Mouse (Mus musculus) thymus, adult 2 months (tissue): ENCODE data around the gene Parvg.

ENCODE experiments used
- CTCF ChIP-seq: fragments of 200-500 bp; IDR thresholded peaks from 2 replicates; pipeline ENCODE4 v1.5.1; 2012; ENCODE audit warnings: mild to moderate bottlenecking, control low read depth, low read length, moderate library complexity, borderline replicate concordance; ENCODE audit not compliant: control insufficient read depth, poor library complexity, insufficient read depth; ENCODE audit errors: extremely low read depth
- POLR2A ChIP-seq: fragments of 200-500 bp; IDR thresholded peaks from 2 replicates; pipeline ENCODE4 v1.6.1; 2012; ENCODE audit warnings: mild to moderate bottlenecking, low read length, control low read depth, moderate library complexity; ENCODE audit not compliant: control insufficient read depth, poor library complexity, insufficient read depth; ENCODE audit errors: extremely low read depth

DNA sequence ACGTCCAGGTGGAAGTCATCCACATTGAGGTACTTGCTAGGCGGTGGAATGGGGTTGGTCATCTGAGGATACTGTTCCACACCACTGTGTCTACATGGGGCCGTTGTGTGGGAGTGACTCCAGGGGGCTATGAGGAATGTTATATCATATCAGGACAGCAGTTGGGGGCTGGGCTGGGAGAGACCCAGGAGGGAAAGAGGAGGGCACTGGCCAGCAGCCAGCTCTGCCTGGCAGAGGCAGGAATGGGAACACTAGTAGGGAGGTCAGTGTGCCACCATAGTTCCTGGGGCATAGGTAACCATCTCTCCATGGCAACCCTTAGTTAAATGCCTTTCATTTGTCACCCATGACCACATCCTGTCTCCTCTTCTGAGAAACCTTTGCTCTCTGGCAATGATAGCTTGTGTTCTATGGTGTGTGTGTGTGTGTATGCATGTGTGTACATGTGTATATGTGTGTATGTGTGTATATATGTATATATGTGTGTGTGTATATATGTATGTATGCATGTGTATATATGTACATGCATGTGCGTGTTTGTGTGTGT is 7.3 kb downstream of the Parvg start:
- TF ChIP-seq CTCF (no peak), POLR2A (no peak)
